Mouse (Mus musculus) frontal cortex, adult (tissue): ENCODE measurements around the gene Actc1.

Source experiments
- ATAC-seq: cut with Nextera tagmentation; 2 replicates; pipeline ENCODE4 v1.9.2; 2017; ENCODE audit warnings: mild to moderate bottlenecking, moderate library complexity, mixed read lengths; ENCODE audit not compliant: low TSS enrichment

Actc1 gene

DNA sequence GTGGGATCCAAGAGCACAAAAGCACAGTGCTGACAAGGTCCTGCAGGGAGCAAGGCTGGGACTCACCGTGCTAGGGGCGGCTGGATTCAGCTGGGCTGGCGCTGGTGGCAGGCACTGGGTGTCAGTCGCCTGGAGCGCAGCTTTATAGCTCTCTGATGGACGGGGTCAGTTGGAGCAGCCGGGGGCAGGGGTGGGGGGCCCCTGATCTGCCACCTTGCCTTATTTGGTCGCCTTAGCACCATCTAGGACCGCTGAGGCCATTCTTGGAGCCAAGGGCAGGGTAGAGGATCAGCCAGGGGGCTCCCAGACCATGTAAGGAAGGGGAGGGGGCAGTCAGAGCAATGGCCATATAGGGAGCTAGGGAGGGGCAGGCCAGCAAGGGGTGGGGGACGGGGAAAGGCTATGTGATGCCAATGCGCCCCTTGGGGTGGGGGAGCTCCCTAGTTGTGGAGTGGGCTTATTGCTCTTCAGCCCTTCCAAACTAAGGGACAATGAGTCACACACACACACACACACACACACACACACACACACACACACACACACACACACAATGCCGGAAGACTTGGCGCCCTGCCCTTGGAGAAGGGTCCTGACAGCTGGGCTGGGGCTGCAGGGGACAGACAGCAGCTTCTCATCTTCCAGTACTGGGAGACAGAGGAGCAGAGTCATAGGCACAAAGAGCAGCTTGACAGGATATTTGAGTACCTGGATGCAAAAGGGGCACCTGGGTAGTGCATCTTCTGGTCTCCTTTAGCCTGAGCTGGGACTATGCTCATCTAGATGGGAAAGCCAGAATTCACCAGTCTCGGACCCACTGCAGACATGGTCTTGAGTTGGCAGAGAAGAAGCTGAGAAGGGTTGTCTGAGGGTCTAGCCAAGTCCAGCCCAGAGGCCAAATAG, at the start of gene Actc1:
Gene Actc1, minus strand, starts transcription at position 853 of the 903 bp plus-strand sequence.
- no peak for ATAC-seq

DNA sequence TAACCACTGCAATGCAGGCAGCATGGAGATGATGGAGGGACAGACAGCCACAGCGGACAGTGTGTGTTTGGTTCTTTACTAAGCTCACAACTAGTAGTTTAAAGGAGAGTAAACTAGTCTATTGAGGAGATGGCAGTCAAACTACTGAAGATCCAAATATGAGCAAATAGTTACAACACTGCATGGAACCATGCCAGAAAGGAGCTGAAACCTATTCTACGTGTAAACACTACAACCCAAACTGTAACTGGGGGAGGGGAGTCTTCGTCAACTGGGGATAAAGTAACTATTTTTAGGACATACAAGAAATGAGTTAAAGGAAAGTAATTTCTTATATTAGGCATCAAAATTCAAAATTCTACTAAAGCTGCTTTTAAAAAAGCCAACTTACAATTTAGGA, 49.1 kb upstream of the Actc1 start:
- no peak for ATAC-seq

GRCm38 (mm10) chr2:114100834-114101233, 47.5 kb upstream of the Actc1 start:
- no peak for ATAC-seq

- ATAC-seq, result no peak
Observed at GRCm38 (mm10) chr2:114099816-114100215, 46.5 kb upstream of the Actc1 start.

DNA sequence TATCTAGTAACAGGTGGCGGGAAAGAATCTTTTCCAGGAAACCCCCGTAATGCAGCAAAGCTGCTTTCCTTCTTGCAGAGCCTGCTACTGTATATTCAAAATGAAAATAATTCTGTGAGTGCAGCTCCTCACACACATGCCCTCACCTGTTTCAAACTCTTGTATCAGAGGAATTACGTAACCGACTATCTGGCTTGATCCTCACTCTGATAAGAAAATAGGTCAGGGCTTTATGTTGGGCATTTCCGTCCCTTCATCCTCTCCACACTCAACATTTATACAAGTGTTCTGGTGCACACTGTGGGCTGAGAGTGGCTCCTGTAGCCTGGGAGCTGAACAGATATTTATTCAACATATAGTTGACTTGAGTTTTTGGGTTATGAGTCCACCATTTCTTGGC, 45.8 kb upstream of the Actc1 start:
- ATAC-seq, result no peak

DNA sequence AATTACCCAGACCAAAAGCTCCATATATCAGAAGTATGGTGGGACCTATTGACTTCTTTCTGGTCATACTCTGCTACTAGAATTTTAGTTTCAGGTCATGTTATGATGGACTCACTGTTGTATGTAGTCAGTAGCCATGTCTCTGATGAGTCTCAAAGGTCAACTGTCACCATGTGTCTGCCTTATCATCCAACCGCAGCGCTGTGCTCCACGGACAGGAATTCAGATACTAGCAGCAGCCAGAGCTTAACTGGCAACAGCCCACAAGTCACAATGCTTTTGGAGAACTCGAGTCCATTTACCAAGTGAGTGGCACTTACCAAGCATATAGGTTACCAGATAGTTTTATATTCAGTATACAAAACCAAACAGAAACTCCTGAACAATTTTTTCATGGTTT, 44.3 kb upstream of the Actc1 start:
- no peak for ATAC-seq

DNA sequence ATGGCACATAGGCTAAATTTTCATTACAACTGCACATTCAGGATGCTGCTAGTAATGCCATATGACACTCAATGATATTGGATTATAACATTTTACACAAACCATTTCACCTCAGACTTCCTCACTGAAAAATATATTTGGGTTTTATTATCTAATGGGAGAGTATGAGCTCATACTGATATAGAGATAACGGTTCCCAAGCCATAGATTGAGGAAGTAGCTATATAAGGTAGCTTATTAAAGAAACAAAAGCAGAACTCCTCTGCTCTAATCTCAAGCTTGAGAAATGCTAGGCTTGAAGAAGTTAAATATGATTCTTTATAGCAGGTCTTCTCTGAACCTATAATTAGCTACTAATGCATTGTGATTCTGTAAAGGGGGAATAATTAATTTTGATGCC, 43.2 kb upstream of the Actc1 start:
- no peak for ATAC-seq

- peak; percentile 93 for ATAC-seq
Observed at GRCm38 (mm10) chr2:114095348-114095747, 42.0 kb upstream of the Actc1 start.

DNA sequence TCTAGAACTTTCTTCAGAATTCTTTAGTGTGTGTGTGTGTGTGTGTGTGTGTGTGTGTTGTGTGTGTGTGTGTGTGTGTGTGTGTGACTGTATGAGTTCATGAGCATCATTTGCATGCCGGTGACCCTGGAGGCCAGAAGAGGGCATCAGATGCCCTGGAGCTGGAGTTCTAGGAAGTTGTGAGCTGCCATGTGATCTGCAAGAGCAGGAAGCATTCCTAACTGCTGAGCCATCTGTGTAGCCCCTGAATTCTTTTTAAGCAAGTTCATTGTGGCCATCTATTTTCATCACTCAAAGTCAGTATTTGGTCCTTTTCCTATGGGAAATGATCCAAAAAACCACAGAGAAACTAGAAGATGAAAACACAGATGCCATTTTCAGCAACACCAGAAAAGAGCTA, 41.3 kb upstream of the Actc1 start:
- 0 out of 2 replicates have a peak, but pooled peaks have one; percentile 3 for ATAC-seq

GRCm38 (mm10) chr2:114093577-114093976, 40.2 kb upstream of the Actc1 start:
- ATAC-seq, result peak; percentile 35

- ATAC-seq, result no peak
Observed at GRCm38 (mm10) chr2:114089862-114090261, 36.5 kb upstream of the Actc1 start.

GRCm38 (mm10) chr2:114087271-114087670, 33.9 kb upstream of the Actc1 start:
- ATAC-seq, result peak; percentile 64

DNA sequence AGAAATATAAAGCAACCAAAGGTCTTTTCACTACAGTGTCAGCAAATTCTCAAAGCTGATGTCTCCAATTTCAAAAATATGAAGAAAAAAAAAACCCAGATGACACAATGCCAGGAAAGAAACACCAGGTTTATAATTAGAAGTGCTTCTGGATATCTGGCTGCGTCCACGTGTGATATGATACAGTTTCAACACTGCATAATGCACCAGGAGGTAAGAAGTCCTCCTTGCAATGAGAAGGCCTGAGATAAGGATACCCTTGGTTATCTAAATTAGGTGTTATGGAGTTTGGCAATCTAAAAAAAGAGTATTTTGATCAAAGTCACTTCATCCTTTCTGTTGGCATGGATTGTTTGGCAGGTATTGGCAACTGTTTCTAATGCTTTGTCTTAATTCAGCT, 18.5 kb upstream of the Actc1 start:
- no peak for ATAC-seq

DNA sequence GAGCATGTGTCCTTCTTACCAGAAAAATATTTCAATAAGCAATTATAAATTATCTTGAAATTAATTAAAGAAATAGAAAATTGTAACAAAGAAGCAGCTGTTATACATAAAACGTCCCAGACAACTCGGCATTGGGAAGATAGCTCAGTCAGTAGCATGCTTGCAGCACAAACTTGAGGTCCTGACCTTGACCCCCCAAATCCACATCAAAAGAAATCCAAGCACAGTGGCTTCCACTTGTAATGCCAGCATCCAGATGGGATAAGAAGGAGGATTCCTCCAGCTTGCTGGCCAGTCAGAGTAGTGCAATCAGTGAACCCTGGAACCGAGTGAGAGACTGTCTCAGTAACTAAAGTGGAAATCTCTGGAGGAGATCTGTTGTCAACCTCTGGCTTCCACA, 12.9 kb upstream of the Actc1 start:
- no peak for ATAC-seq

- no peak for ATAC-seq
Observed at GRCm38 (mm10) chr2:114064004-114064403, 10.7 kb upstream of the Actc1 start.

- ATAC-seq, result no peak
Observed at GRCm38 (mm10) chr2:114060071-114060591, 6.8 kb upstream of the Actc1 start.

DNA sequence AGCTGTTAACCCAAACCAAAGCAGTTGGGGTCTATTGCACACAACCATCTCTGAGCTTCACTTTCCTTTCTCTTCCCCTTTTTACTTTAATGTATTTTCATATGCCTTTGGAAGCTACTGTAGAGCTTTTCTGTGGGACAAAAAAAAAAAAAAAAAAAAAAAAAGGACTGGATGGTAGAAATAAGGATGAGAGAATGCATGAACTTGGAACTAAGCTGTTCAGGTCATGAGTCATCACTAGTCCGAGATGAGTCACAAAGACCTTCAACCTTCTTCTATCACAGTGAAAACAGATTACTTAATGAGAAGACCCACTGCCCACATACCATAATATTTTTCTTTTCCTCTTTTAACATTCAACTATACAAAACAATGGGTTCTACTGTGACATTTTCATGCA, 6.3 kb upstream of the Actc1 start:
- ATAC-seq, result no peak

GRCm38 (mm10) chr2:114058226-114058796, 5.0 kb upstream of the Actc1 start:
- no peak for ATAC-seq

GRCm38 (mm10) chr2:114057303-114057853, 4.0 kb upstream of the Actc1 start:
- ATAC-seq, result no peak

DNA sequence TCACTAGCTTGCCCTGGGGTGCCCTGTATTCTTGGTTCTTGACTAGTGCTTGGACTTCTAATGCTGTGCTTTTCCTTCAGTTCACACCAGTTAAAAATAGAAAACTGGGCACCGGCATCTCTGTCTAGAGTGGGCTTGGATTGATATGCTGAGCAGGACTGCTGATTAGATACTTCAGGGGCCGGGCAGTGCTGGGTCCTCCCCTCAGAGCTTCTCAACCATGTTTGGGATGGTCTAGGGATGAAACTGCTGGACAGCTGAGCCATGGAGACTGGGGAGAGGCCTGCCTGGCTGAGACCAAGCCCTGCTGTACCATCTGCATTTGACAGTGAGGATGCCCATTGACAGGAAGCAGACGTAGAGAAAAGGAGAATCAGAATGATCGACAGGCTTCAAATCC, 781 bp upstream of the Actc1 start:
- no peak for ATAC-seq

- no peak for ATAC-seq
Observed at GRCm38 (mm10) chr2:114051871-114052241, 1.5 kb downstream of the Actc1 start.

DNA sequence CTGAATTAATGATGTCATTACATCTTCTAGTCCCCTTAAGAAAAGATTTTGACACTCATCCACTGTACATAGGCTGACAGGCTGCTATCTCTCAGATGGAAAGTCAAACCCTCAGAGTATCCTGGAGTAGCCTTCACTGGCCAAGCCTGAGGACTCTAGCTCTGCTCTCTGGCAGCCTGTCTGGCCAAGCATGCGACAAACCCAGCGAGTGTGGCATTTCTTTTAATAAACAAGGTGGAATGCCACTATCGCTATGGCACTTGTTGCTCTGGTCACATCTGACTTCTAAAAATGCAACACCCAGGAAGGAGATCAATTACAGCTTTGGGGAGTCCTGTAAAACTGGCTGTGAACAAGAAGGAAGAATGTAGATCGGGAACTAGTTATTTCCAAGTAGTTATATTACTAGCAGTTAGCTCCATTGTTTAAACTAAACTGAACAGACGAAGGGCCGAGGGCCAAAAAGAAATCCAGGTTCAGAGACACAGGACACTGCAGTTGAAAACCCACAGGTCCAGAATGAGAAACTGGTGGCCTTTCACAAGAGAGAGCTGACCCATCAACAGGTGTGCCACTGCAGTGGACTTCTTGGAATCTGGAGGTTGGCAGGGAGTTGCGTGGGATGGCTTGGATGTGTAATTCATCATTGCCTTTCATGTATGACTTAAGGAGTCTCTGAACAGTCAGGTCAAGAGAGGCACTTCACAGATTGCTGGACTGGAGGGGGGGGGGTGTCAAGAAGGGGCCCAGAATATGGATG, 2.1 kb downstream of the Actc1 start:
- no peak for ATAC-seq
